Mouse (Mus musculus) gastrocnemius, adult 18-20 months (tissue): ENCODE measurements around the gene Cntnap2. TPM values are rescaled to one million over a fixed set of nuclear protein-coding genes. Genes with fewer than 3 reads are reported as not detected.

ENCODE experiments used
- DNase-seq: peaks from one replicate; pipeline ENCODE4 v3.0.0; 2021; ENCODE audit warnings: low spot score
- long read RNA-seq, 2 experiments: library from polyadenylated mRNA; stranded (forward); transcript quantifications; one replicate each; pipeline ENCODE4 v2.0.0; 2021
- total RNA-seq, 2 experiments: library from RNA; stranded (reverse); gene quantifications; 2 replicates each; pipeline ENCODE4 v1.2.3; 2021

The Cntnap2 gene
- total RNA-seq: 1 to 10 TPM; 7.5 to 8.3 TPM
- long read RNA-seq, experiment 1, full-length matches to known transcripts: 1 of 3 reads
- long read RNA-seq, experiment 1, partial matches to known transcripts: 0 of 3 reads
- long read RNA-seq, experiment 1, other reads (novel, unspliced or antisense): 2 of 3 reads
- long read RNA-seq, experiment 2, partial matches to known transcripts: 0 of 3 reads
- long read RNA-seq, experiment 2, other reads (novel, unspliced or antisense): 3 of 3 reads

- no peak for DNase-seq
Measured at GRCm38 (mm10) chr6:45059091-45059490, at the start of gene Cntnap2. Cntnap2 (plus strand) TSS chr6:45059357.

- no peak for DNase-seq
Measured at GRCm38 (mm10) chr6:45026011-45026682, 33.0 kb upstream of the Cntnap2 start.

- no peak for DNase-seq
Measured at GRCm38 (mm10) chr6:45039454-45039853, 19.7 kb upstream of the Cntnap2 start.

DNA sequence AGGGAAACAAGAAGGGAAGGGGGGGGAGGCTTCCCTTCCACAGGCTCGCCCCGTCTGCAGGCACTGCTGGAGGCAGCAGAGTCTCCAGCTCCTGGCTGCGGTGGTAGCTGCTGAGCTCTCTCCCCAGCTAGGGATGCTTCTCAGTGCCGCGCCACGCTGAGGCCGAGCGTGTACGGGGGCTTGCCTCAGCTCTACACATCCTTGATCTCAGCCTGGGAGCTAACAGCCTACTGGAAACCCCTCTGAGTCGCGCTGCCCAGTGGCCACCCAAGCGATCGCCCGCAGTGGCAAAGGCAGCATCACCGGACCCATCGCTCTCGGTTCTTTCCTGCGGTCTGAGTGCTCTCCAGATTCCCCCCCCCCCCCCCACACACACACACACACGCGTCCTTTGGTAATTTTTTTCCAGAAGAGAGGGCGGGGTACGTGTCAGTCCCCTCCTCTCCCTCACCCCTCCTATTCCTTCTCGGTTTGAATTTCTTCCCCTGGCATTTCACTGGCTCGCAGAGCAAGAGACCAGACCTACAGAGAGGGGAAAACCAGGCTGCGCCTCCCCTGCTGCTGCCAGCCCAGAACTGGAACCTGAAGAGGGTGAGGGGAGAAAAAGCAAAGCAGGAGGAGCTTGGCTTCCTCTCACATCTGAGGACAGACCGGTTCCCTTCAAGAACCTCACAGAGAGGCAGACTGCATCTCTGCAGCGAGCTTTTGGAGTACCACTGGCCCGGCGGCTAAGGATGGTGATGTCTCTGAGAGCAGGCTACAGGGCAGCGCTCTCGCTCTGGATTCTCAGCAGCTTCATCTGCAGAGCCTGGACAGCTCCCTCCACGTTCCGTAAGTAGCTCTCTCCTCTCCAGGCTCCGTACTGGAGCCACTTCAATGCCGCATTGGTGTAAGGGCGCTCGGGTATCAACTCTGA is 657 bp downstream of the Cntnap2 start:
- no peak for DNase-seq

- no peak for DNase-seq
Measured at GRCm38 (mm10) chr6:45062214-45062997, 3.2 kb downstream of the Cntnap2 start.

DNA sequence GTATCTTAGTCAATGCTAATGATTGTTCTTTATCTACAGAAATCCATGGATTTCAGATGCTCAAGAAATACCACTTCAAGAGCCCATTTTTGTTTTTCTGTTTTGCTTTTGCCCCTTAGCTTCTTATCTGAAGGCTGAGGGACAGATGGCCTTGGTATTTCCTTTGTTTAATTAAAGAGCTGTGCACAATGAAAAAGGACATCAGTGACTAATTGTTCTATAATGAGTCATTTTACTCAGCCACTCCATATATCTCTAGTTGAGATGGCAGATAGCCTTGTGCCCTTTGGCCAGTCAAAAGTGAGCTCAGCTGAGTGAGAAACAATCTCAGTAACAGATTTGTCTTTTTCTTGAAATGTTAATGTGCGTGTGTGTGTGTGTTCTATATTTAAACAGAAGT is 29.1 kb downstream of the Cntnap2 start:
- DNase-seq: no peak

- DNase-seq: no peak
Measured at GRCm38 (mm10) chr6:45113613-45114012, 54.5 kb downstream of the Cntnap2 start.

GRCm38 (mm10) chr6:45144882-45145281 is 85.7 kb downstream of the Cntnap2 start:
- no peak for DNase-seq

GRCm38 (mm10) chr6:45205039-45205438 is 145.9 kb downstream of the Cntnap2 start:
- no peak for DNase-seq

- DNase-seq: no peak
Measured at GRCm38 (mm10) chr6:45214330-45214729, 155.2 kb downstream of the Cntnap2 start.

GRCm38 (mm10) chr6:45229002-45229401 is 169.8 kb downstream of the Cntnap2 start:
- DNase-seq: no peak

GRCm38 (mm10) chr6:45232571-45232970 is 173.4 kb downstream of the Cntnap2 start:
- no peak for DNase-seq

DNA sequence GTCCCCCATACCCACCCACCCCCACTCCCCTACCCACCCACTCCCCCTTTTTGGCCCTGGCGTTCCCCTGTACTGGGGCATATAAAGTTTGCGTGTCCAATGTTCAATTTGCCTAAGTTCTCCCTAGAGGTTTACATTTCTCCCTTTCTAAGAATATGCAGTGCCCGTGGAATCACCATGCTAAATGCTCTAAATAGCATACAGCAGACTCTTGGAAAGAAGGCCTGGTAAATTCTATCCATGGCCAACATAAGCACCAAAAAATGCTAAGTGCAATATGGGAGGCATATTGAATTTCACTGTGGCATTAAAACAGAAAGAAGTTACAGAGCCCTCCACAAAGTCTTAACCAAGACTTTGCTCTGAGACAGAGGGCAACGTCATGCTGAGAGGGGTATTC is 177.4 kb downstream of the Cntnap2 start:
- DNase-seq: no peak

- no peak for DNase-seq
Measured at GRCm38 (mm10) chr6:45238117-45238516, 179.0 kb downstream of the Cntnap2 start.

- DNase-seq: no peak
Measured at GRCm38 (mm10) chr6:45241218-45241617, 182.1 kb downstream of the Cntnap2 start.

GRCm38 (mm10) chr6:45244680-45245079 is 185.5 kb downstream of the Cntnap2 start:
- DNase-seq: no peak

GRCm38 (mm10) chr6:45258047-45258446 is 198.9 kb downstream of the Cntnap2 start:
- DNase-seq: no peak

GRCm38 (mm10) chr6:45271537-45271936 is 212.4 kb downstream of the Cntnap2 start:
- no peak for DNase-seq

GRCm38 (mm10) chr6:45273259-45273775 is 214.2 kb downstream of the Cntnap2 start:
- no peak for DNase-seq

DNA sequence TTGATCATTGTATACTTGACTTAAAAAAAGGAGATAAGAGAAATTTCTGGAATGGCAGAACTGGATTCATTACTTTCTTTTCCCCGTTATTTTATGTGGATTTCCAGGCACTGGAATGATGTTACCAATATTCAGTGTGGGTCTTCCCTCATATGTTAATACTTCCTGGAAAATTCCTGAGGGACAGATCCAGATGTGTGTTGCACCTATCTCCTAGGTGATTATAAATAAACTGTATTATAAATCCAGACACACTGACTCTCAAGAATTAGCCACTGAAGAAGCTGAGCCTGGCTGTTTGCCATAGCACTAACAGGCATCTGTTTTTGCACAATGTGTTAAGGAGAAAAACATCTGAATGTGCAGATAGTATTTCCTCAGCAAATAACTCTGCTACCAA is 231.0 kb downstream of the Cntnap2 start:
- peak; percentile 25 for DNase-seq

DNA sequence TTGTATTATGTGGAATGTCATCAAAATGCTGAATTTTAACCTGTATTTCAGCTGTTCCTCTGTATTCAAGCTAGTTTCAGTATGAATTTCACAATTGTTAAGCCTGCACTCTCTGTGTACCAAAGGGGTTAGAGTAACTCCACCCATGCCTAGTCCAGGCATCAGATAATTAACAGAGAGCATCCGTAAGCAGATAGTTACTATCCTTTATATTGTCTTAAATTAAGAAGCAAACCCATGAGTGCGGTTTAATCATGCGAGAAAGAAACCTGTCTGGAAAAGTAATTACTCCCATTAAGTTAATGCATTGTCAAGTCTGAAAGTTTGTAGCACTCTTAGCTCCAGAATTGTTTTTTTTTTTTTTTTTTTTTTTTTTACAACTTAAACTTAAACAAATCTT is 258.3 kb downstream of the Cntnap2 start:
- DNase-seq: no peak
